Mouse (Mus musculus): ENCODE results near the gene Specc1l. TPM values are rescaled to one million over a fixed set of nuclear protein-coding genes. Genes with fewer than 3 reads are reported as not detected.

Specc1l gene
- total RNA-seq (2023): 59.3 TPM

GRCm38 (mm10) chr10:75211807-75212645 is at the start of gene Specc1l:
TSS of gene Specc1l (plus strand) at chr10:75212073.

GRCm38 (mm10) chr10:75316872-75316907 is 104.8 kb downstream of the Specc1l start, which contains the start of gene Adora2a:
TSS of gene Adora2a (plus strand) at chr10:75316877.

Other genes with a start within 250 kb of the Specc1l start
- not detected for gene Gnaz, start 244.9 kb upstream of the Specc1l start, total RNA-seq (2023)
- gene Rsph14, start 179.5 kb upstream of the Specc1l start, total RNA-seq (2023): not detected
- gene Rab36, start 175.0 kb upstream of the Specc1l start, total RNA-seq (2023): 0.52 TPM
- gene Bcr, start 151.5 kb upstream of the Specc1l start, total RNA-seq (2023): 20.5 TPM
- gene Adora2a, start 104.8 kb downstream of the Specc1l start, total RNA-seq (2023): 8.7 TPM
- 0.31 TPM for gene Upb1, start 189.0 kb downstream of the Specc1l start, total RNA-seq (2023)

All from CD8-positive naive resting alpha-beta T cell, adult 57 days (primary cell).